Mouse (Mus musculus): ENCODE data around the gene Fam133b. TPM values are rescaled to one million over a fixed set of nuclear protein-coding genes. Genes with fewer than 3 reads are reported as not detected.

Gene Fam133b
- polyA plus RNA-seq (2014; fragmentation: Nextera tagmentation; extraction: Ambion mirVana), result 33.5 and 36.6 TPM in 2 replicates

DNA sequence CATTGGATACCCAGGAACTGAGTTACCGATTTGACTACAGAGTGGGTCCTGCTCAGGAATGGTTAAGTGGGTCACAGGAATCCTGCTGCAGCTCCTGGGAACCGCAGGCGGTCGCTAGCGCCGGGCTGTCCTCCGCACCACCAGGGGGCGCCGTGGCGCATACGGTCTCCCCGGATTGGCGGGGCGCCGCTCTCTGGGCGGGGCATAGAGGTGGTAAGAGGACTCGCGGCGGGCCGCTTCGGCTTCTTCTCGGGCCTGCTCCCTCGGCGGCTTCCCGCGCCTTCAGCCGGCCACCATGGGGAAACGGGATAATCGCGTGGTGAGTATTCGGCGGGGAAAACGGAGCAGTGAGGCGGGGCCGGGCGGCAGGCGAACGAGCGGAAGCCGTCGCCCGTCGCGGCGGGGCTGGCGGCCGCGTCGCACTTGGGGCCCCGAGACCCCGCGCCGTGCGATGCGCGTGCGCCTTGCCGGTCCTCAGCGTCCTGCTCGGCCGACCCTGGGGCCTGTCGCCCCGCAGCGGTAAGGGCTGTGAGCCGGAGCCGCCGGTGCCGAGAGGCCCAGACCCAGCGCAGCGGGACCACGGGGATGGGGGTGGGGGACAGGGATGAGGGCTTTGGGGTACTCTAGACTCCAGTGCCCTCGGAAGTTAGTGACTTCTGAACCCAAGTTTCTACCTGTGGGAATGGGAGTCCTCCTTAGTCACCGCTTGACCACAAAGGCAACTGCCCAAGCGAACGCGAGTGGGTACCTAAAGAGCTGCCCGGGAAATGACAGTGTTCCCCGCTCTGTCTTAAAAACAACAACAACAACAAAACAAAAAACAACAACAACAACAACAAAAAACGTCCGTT, at the start of gene Fam133b:
Fam133b (plus strand) TSS at position 205 of the 851 bp plus-strand sequence.
- H3K4me3 ChIP-seq (ENCODE audit: low read depth, low read length), result peak within 1 kb of the TSS; percentile 86
- no peaks in the 10 kb centered on the region for H3K9me3 ChIP-seq (ENCODE audit: low read depth, low read length)
- peak; percentile 97 for ATAC-seq (ENCODE audit: insufficient read depth)
- DNase-seq, result peak; percentile 97
- peak within 1 kb of the TSS; percentile 91 for H3K9ac ChIP-seq
- H3K27ac ChIP-seq (ENCODE audit: low read depth), result peak within 1 kb of the TSS; percentile 92
- H3K36me3 ChIP-seq (ENCODE audit: insufficient read depth), result peaks cover 12% of the 10 kb centered on the region; the same call in 1 of the 2 replicates
- H3K4me1 ChIP-seq (ENCODE audit: insufficient read depth), result no peaks in the 10 kb centered on the region
- H3K4me2 ChIP-seq, result peak within 1 kb of the TSS; percentile 67
- under 1% methylated on average over 80 of the region's 80 CpGs for WGBS
- no peaks in the 10 kb centered on the region for H3K27me3 ChIP-seq (ENCODE audit: insufficient read depth, low read length)
- TF ChIP-seq CTCF (IDR thresholded peaks at IDR 0.05; ENCODE audit: low read depth), result peak; percentile 93

DNA sequence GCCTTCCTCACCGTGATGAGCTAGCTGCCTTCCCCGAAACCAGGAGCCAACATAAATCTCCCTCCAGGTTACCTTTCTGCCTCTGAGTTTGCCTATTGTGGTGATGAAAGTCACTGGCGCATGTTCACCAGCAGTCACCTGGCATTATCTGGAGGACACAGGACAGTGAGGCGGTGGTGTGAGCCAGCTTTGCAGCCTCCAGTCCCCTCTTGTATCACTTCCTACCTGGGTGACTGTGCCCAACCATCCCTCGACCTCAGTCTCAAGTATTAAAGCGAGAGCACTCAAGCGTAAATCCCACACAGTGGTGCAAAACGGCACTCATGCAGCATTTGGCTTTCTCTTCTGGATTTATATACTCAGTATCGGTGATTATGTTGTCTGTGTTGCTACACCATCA, 49.7 kb upstream of the Fam133b start:
- Histone ChIP-seq H3K36me3 (ENCODE audit: insufficient read depth) (0 out of 2 replicates have a peak, but pooled peaks cover 5% of the 10 kb centered on the region), H3K4me1 (ENCODE audit: insufficient read depth) (peaks cover 4% of the 10 kb centered on the region; the same call in 1 of the 2 replicates), H3K4me3 (ENCODE audit: low read depth, low read length) (no peak overlapping the region), H3K27ac (ENCODE audit: low read depth) (no peak overlapping the region), H3K4me2 (no peak overlapping the region), H3K27me3 (ENCODE audit: insufficient read depth, low read length) (no peaks in the 10 kb centered on the region), H3K9me3 (ENCODE audit: low read depth, low read length) (no peaks in the 10 kb centered on the region), H3K9ac (no peak overlapping the region)
- ATAC-seq (ENCODE audit: insufficient read depth) (no peak), DNase-seq (no peak)
- WGBS, result 92% methylated on average over 9 of the region's 9 CpGs
- no peak for TF ChIP-seq CTCF (IDR thresholded peaks at IDR 0.05; ENCODE audit: low read depth)

DNA sequence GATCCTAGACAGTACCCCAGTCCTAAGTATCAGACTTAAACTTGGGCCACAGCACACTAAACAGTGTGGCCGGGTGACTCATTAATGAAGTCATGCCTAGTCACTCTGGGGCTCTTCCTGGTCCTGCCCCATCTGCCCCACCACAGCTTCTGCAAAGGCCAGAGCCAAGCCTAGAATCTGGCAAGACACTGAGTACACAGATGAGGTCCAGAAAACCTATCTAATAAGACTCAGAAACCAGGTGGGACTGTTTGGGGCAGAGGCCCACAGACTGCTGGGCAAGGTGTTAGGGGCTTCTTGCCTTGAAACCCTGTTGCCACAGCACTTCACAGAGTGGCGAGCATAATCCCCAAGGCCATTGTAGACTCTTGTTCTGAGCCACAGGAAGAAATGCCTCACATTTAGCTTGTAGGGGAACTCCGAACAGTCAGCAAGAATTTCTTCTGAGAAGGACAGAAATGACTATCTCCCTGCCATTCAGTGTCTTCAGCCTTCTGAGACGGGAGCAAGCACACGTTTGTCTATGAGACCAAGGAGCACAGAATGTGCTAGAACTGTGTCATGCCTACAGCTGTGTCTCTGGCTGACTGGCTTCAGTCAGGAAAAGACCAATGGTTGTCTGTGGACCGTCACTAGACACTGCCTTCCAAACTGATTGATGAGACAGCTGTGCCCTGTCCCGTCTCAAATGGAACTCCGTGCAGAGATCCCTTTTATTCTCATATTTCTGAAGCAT, 49.0 kb upstream of the Fam133b start:
- no peaks in the 10 kb centered on the region for H3K9me3 ChIP-seq (ENCODE audit: low read depth, low read length)
- H3K27me3 ChIP-seq (ENCODE audit: insufficient read depth, low read length), result no peaks in the 10 kb centered on the region
- no peak overlapping the region for H3K9ac ChIP-seq
- H3K4me2 ChIP-seq, result no peak overlapping the region
- no peak overlapping the region for H3K27ac ChIP-seq (ENCODE audit: low read depth)
- H3K4me1 ChIP-seq (ENCODE audit: insufficient read depth), result peaks cover 4% of the 10 kb centered on the region; the same call in 1 of the 2 replicates
- H3K4me3 ChIP-seq (ENCODE audit: low read depth, low read length), result no peak overlapping the region
- no peak for TF ChIP-seq CTCF (IDR thresholded peaks at IDR 0.05; ENCODE audit: low read depth)
- H3K36me3 ChIP-seq (ENCODE audit: insufficient read depth), result 0 out of 2 replicates have a peak, but pooled peaks cover 5% of the 10 kb centered on the region
- no peak for DNase-seq
- ATAC-seq (ENCODE audit: insufficient read depth), result no peak
- WGBS, result 55% methylated on average over 8 of the region's 8 CpGs

DNA sequence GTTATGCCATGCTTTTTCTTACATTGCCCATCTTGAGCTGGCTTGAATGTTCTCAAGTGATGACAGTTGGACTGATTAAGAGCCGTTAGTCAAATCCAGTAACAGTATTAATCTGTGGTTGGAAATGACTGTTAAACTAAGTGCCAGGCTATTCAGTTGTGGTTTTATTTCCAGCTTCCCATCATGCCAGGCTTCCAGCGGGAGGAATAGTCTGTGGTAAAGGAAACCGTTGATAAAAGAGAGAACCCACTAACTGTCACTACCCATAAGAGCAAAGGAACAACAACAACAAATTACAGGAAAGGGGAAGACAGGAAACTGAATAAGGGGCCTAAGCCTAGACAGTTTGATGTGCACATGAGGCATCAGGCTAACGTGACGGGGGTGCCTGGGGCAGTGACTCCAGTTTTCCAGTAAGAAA, 46.1 kb upstream of the Fam133b start:
- Histone ChIP-seq H3K27me3 (ENCODE audit: insufficient read depth, low read length) (no peaks in the 10 kb centered on the region), H3K4me3 (ENCODE audit: low read depth, low read length) (no peak overlapping the region), H3K4me2 (no peak overlapping the region), H3K36me3 (ENCODE audit: insufficient read depth) (0 out of 2 replicates have a peak, but pooled peaks cover 5% of the 10 kb centered on the region), H3K9me3 (ENCODE audit: low read depth, low read length) (no peaks in the 10 kb centered on the region), H3K27ac (ENCODE audit: low read depth) (no peak overlapping the region), H3K9ac (no peak overlapping the region), H3K4me1 (ENCODE audit: insufficient read depth) (peaks cover 8% of the 10 kb centered on the region)
- TF ChIP-seq CTCF (IDR thresholded peaks at IDR 0.05; ENCODE audit: low read depth), result no peak
- WGBS, result 77% methylated on average over 5 of the region's 5 CpGs
- no peak for DNase-seq
- no peak for ATAC-seq (ENCODE audit: insufficient read depth)

DNA sequence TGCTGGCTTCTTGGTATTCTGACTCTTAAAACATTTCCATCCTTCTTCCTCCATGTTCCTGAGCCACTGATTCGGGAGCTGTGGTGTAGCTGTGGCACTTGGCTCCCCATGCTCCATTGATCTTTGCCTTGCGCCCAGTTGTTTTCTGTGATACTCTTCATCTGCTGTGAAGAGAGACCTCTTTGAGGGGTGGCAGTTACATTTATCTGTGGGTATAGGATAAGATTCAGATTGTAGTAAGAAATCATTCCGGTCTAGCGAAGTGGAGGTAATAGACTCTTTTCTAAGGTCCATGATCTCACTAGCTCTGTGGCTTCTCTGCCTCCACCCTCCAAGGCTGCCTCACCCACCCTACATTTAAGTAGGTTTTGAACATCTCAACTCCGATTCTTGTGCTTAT, 43.3 kb upstream of the Fam133b start:
- Histone ChIP-seq H3K9ac (no peak overlapping the region), H3K36me3 (ENCODE audit: insufficient read depth) (no peaks in the 10 kb centered on the region), H3K27ac (ENCODE audit: low read depth) (no peak overlapping the region), H3K4me2 (no peak overlapping the region), H3K4me3 (ENCODE audit: low read depth, low read length) (no peak overlapping the region), H3K9me3 (ENCODE audit: low read depth, low read length) (no peaks in the 10 kb centered on the region), H3K27me3 (ENCODE audit: insufficient read depth, low read length) (no peaks in the 10 kb centered on the region), H3K4me1 (ENCODE audit: insufficient read depth) (peaks cover 14% of the 10 kb centered on the region)
- TF ChIP-seq CTCF (IDR thresholded peaks at IDR 0.05; ENCODE audit: low read depth), result no peak
- WGBS, result 87% methylated on average over 5 of the region's 5 CpGs
- DNase-seq (no peak), ATAC-seq (ENCODE audit: insufficient read depth) (no peak)

DNA sequence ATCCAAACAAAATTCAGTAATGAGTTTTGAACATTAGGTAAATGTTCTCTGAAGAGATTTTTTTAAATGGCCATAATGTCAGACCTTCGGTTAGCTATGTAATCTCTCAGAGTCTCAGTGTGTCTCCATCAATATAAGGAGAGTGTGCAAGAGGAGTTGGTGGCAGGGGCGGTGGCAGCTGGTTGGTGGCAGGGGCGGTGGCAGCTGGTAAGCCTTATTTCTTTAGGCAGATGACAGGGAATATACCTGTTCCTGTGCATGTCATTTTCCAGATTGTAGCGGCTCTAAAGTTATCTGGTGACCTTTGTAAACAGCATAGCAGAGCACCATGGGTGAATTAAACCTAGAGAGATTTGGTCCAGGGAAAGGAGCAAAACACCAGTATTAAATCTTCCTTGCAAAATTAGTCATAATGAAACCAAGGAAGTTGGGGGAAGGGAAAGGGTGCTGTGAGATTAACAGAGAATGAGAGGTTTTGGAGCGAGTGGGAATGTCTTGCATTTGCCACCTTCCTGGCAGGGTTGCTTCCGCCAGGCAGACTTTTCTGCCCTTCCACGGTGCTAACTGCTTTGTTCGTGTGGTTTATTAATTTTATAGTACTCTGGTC, 42.6 kb upstream of the Fam133b start:
- Histone ChIP-seq H3K27ac (ENCODE audit: low read depth) (no peak overlapping the region), H3K36me3 (ENCODE audit: insufficient read depth) (no peaks in the 10 kb centered on the region), H3K9me3 (ENCODE audit: low read depth, low read length) (no peaks in the 10 kb centered on the region), H3K4me2 (no peak overlapping the region), H3K9ac (no peak overlapping the region), H3K27me3 (ENCODE audit: insufficient read depth, low read length) (no peaks in the 10 kb centered on the region), H3K4me3 (ENCODE audit: low read depth, low read length) (no peak overlapping the region), H3K4me1 (ENCODE audit: insufficient read depth) (peaks cover 14% of the 10 kb centered on the region)
- ATAC-seq (ENCODE audit: insufficient read depth) (no peak), DNase-seq (no peak)
- 50% methylated on average over 8 of the region's 8 CpGs for WGBS
- TF ChIP-seq CTCF (IDR thresholded peaks at IDR 0.05; ENCODE audit: low read depth), result no peak

All from lung, embryonic 14.5 days (tissue).